9 mouse cellular contexts compared by ENCODE assay signal in genomic region chr14:121437026-121437425, GRCm38 (mm10). TPM values are rescaled to one million over a fixed set of nuclear protein-coding genes. Genes with fewer than 3 reads are reported as not detected.
DNase-seq lines count a peak whose midpoint lies in the region; TF ChIP-seq lines count a peak whose summit lies in the region.
"Had no signal": no experiment of that assay in that cellular context is flagged by ENCODE, and none has a peak within 500 bp of the region (broad histone marks: within the 10 kb centered on the region; RNA-seq: fewer than 3 reads in every experiment).

No protein-coding gene starts in this region.

- 23% methylated on average over 6 of the region's 6 CpGs for WGBS in heart, adult 2 months
- WGBS in liver, adult 2 months = 11% methylated on average over 6 of the region's 6 CpGs

- TF ChIP-seq EP300 in heart, adult 2 months (IDR thresholded peaks at IDR 0.05; ENCODE audit: insufficient read depth, low read depth, low read length) = no peak

- peak; percentile 25 for DNase-seq in right cerebral cortex, postnatal 14 days
- no peak for DNase-seq in right cerebral cortex, postnatal 36 days (ENCODE audit: low spot score in 2 of 2)
- DNase-seq in heart, adult 2 months = peak; percentile 78 to 79
- DNase-seq in liver, adult 2 months (ENCODE audit: extremely low read depth, low read depth, low spot score) = peak; percentile 67
- peak; percentile 54 for DNase-seq in ovary, postnatal 14 days (ENCODE audit: low spot score)
- DNase-seq in thymus, postnatal 36 days = no peak
- DNase-seq in left cerebral cortex, postnatal 25 days (ENCODE audit: low spot score in 2 of 2) = no peak
- DNase-seq in retina, postnatal 1 day = no peak

- no peaks in the 10 kb centered on the region for H3K36me3 ChIP-seq in heart, adult 2 months (ENCODE audit: control insufficient read depth, insufficient read depth, low read length)
- no peaks in the 10 kb centered on the region for H3K36me3 ChIP-seq in liver, adult 2 months (ENCODE audit: control insufficient read depth, insufficient read depth, low read length)
- H3K36me3 ChIP-seq: embryonic facial prominence, embryonic 15.5 days had no signal

- TF ChIP-seq CTCF in heart, adult 2 months (IDR thresholded peaks at IDR 0.05) = no peak
- no peak for TF ChIP-seq CTCF in liver, adult 2 months (IDR thresholded peaks at IDR 0.05; ENCODE audit: low read depth, low read length)

- H3K27ac ChIP-seq in heart, adult 2 months = no peak overlapping the region
- no peak overlapping the region for H3K27ac ChIP-seq in liver, adult 2 months (replicated peaks; ENCODE audit: insufficient read depth, low read depth, low read length)
- H3K27ac ChIP-seq: embryonic facial prominence, embryonic 15.5 days had no signal

- no peak for TF ChIP-seq POLR2A in heart, adult 2 months (IDR thresholded peaks at IDR 0.05; ENCODE audit: insufficient read depth, low read depth, low read length)
- no peak for TF ChIP-seq POLR2A in liver, adult 2 months (IDR thresholded peaks at IDR 0.05; ENCODE audit: extremely low read depth, insufficient read depth, low read length)

- H3K4me1 ChIP-seq in heart, adult 2 months (ENCODE audit: control insufficient read depth, insufficient read depth, low read length) = peaks cover 8% of the 10 kb centered on the region
- H3K4me1 ChIP-seq in liver, adult 2 months (ENCODE audit: control insufficient read depth, insufficient read depth, low read length) = peaks cover 4% of the 10 kb centered on the region; the same call in 1 of the 2 replicates
- H3K4me1 ChIP-seq: embryonic facial prominence, embryonic 15.5 days had no signal

- H3K4me3 ChIP-seq in heart, adult 2 months = no peak overlapping the region
- H3K4me3 ChIP-seq in liver, adult 2 months (ENCODE audit: insufficient read depth, low read depth, low read length) = no peak overlapping the region
- H3K4me3 ChIP-seq: embryonic facial prominence, embryonic 15.5 days had no signal

- H3K9ac ChIP-seq in heart, adult 2 months (ENCODE audit: low read depth, low read length) = no peak overlapping the region
- no peak overlapping the region for H3K9ac ChIP-seq in liver, adult 2 months (ENCODE audit: low read depth, low read length)
- H3K9ac ChIP-seq: embryonic facial prominence, embryonic 15.5 days had no signal

- H3K79me2 ChIP-seq in heart, adult 2 months (replicated peaks; ENCODE audit: control insufficient read depth, insufficient read depth, low read length) = no peaks in the 10 kb centered on the region
- no peaks in the 10 kb centered on the region for H3K79me2 ChIP-seq in liver, adult 2 months (ENCODE audit: control insufficient read depth, insufficient read depth, low read length)

- H3K27me3 ChIP-seq in heart, adult 2 months (ENCODE audit: control insufficient read depth, insufficient read depth, low read length) = no peaks in the 10 kb centered on the region
- H3K27me3 ChIP-seq in liver, adult 2 months (ENCODE audit: control insufficient read depth, insufficient read depth, low read length) = no peaks in the 10 kb centered on the region
- H3K27me3 ChIP-seq: embryonic facial prominence, embryonic 15.5 days had no signal

- intact Hi-C loops in heart, adult 2 months (cut with DNase I) = no loop called here
- intact Hi-C loops in left cerebral cortex, postnatal 25 days (cut with DNase I) = no loop called here

RNA-seq across cellular contexts. Expression of gene Stk24, which starts 57.2 kb away (rescaled TPM):
- total RNA-seq in heart, adult 2 months (2021) = 10 to 100 TPM; 70.2 to 75.6 TPM
- polyA plus RNA-seq in heart, adult 2 months (2012; rRNA removed) = 21.4 and 38.8 TPM in 2 replicates
- total RNA-seq in liver, adult 2 months (2014; rRNA removed) = 10.1 and 12.6 TPM in 2 replicates
- polyA plus RNA-seq in liver, adult 2 months (2012; rRNA removed) = 8.6 and 9.3 TPM in 2 replicates
- 10 to 100 TPM; 58.9 to 65.1 TPM for total RNA-seq in left cerebral cortex, postnatal 25 days (2021)

Comparison
In these comparisons a context has a peak if more than half of its experiments do, and no peak if none do; other contexts are left out.
1. DNase-seq: peak in right cerebral cortex, postnatal 14 days (single experiment), heart, adult 2 months (2 of 2), liver, adult 2 months (single experiment) and ovary, postnatal 14 days (single experiment); none in right cerebral cortex, postnatal 36 days (0 of 2), thymus, postnatal 36 days (0 of 2), left cerebral cortex, postnatal 25 days (0 of 2) and retina, postnatal 1 day (single experiment).